Mouse (Mus musculus) gastrocnemius, postnatal 14 days (tissue): ENCODE results near the gene Arfgef2. TPM values are rescaled to one million over a fixed set of nuclear protein-coding genes. Genes with fewer than 3 reads are reported as not detected.
A peak's percentile ranks its signal among the peaks of the same experiment; 100 is the strongest.

Experiments
- DNase-seq: peaks from one replicate; pipeline ENCODE4 v3.0.0; 2021; ENCODE audit warnings: mixed read lengths
- intact Hi-C: fragments of 180-260 bp; cut with DNase I; formaldehyde crosslinking; loops from one replicate; pipeline ENCODE4 v1.15.1; 2025; ENCODE audit warnings: low total_unique reads
- total RNA-seq, 2 experiments: library from RNA; stranded (reverse); gene quantifications; 2 replicates each; pipeline ENCODE4 v1.2.3; 2021

The Arfgef2 gene
- total RNA-seq, 2 experiments from 2014 or later = 18.5 to 20.7 TPM

- DNase-seq = no peak
- intact Hi-C loops = no loop called here
Observed at GRCm38 (mm10) chr2:166896368-166896767, 91.0 kb downstream of the Arfgef2 start.

GRCm38 (mm10) chr2:166896974-166897373, 91.6 kb downstream of the Arfgef2 start:
- no peak for DNase-seq
- intact Hi-C loops = no loop called here

GRCm38 (mm10) chr2:166899161-166899560, 93.8 kb downstream of the Arfgef2 start:
- no peak for DNase-seq
- intact Hi-C loops = no loop called here

GRCm38 (mm10) chr2:166899746-166900145, 94.4 kb downstream of the Arfgef2 start:
- no peak for DNase-seq
- intact Hi-C loops = no loop called here

- intact Hi-C loops = no loop called here
- DNase-seq = no peak
Observed at GRCm38 (mm10) chr2:166900792-166901505, 95.6 kb downstream of the Arfgef2 start.

- intact Hi-C loops = no loop called here
- DNase-seq = no peak
Observed at GRCm38 (mm10) chr2:166903719-166904282, 98.4 kb downstream of the Arfgef2 start.

GRCm38 (mm10) chr2:166905711-166906522, 100.5 kb downstream of the Arfgef2 start, which contains the start of gene Cse1l:
Cse1l (plus strand) TSS chr2:166906040.
- intact Hi-C loops = no loop called here
- DNase-seq = peak; percentile 97

- DNase-seq = peak; percentile 13
- intact Hi-C loops = no loop called here
Observed at GRCm38 (mm10) chr2:166906523-166907182, 101.3 kb downstream of the Arfgef2 start.

GRCm38 (mm10) chr2:166909729-166910128, 104.3 kb downstream of the Arfgef2 start:
- intact Hi-C loops = no loop called here
- DNase-seq = no peak

GRCm38 (mm10) chr2:166910536-166910935, 105.1 kb downstream of the Arfgef2 start:
- no peak for DNase-seq
- intact Hi-C loops = no loop called here

- intact Hi-C loops = no loop called here
- DNase-seq = no peak
Observed at GRCm38 (mm10) chr2:166923971-166924370, 118.6 kb downstream of the Arfgef2 start.

- no peak for DNase-seq
- intact Hi-C loops = no loop called here
Observed at GRCm38 (mm10) chr2:166933943-166934342, 128.6 kb downstream of the Arfgef2 start.

- no peak for DNase-seq
- intact Hi-C loops = no loop called here
Observed at GRCm38 (mm10) chr2:166934416-166934815, 129.0 kb downstream of the Arfgef2 start.

GRCm38 (mm10) chr2:166935582-166935981, 130.2 kb downstream of the Arfgef2 start:
- DNase-seq = no peak
- intact Hi-C loops = no loop called here

- DNase-seq = no peak
- intact Hi-C loops = no loop called here
Observed at GRCm38 (mm10) chr2:166936166-166936565, 130.8 kb downstream of the Arfgef2 start.

GRCm38 (mm10) chr2:166943146-166943545, 137.8 kb downstream of the Arfgef2 start:
- intact Hi-C loops = no loop called here
- DNase-seq = no peak

- DNase-seq = no peak
- intact Hi-C loops = no loop called here
Observed at GRCm38 (mm10) chr2:166944346-166944745, 139.0 kb downstream of the Arfgef2 start.

- no peak for DNase-seq
- intact Hi-C loops = no loop called here
Observed at GRCm38 (mm10) chr2:166945456-166945855, 140.1 kb downstream of the Arfgef2 start.
